Mouse (Mus musculus): Measurements from ENCODE around the gene Tram1l1. TPM values are rescaled to one million over a fixed set of nuclear protein-coding genes. Genes with fewer than 3 reads are reported as not detected.
"Not testable (repeated sequence)": the region's sequence is repeated elsewhere in the genome, so short reads cannot be mapped to it uniquely, and the experiment has no call there.

Tram1l1 gene
- polyA plus RNA-seq (2015; fragmentation: Nextera tagmentation; extraction: Ambion mirVana) = 0.51 and 0.66 TPM in 2 replicates

- 7% methylated on average over 53 of the region's 53 CpGs for WGBS (ENCODE audit: insufficient replicate concordance)
- ATAC-seq (ENCODE audit: low read depth) = peak; percentile 41
- Histone ChIP-seq H3K4me1 (replicated peaks) (no peaks in the 10 kb centered on the region), H3K27ac (no peak within 1 kb of the TSS), H3K4me3 (replicated peaks) (peak within 1 kb of the TSS; percentile 44), H3K36me3 (no peaks in the 10 kb centered on the region), H3K9me3 (replicated peaks) (no peaks in the 10 kb centered on the region), H3K9ac (no peak within 1 kb of the TSS), H3K27me3 (no peaks in the 10 kb centered on the region), H3K4me2 (peak within 1 kb of the TSS; percentile 55)
- DNase-seq = peak; percentile 1
Measured at GRCm38 (mm10) chr3:124320821-124321576, at the start of gene Tram1l1. Gene Tram1l1, plus strand, starts transcription at chr3:124320855.

GRCm38 (mm10) chr3:124271229-124271628 is 49.4 kb upstream of the Tram1l1 start:
- Histone ChIP-seq H3K4me1 (replicated peaks) (no peaks in the 10 kb centered on the region), H3K4me2 (no peak overlapping the region), H3K27ac (no peak overlapping the region), H3K4me3 (replicated peaks) (no peak overlapping the region), H3K36me3 (no peaks in the 10 kb centered on the region), H3K9ac (no peak overlapping the region), H3K9me3 (replicated peaks) (no peaks in the 10 kb centered on the region), H3K27me3 (no peaks in the 10 kb centered on the region)
- DNase-seq (no peak), ATAC-seq (ENCODE audit: low read depth) (no peak)
- 71% methylated on average over 4 of the region's 4 CpGs for WGBS (ENCODE audit: insufficient replicate concordance)

- Histone ChIP-seq H3K4me1 (replicated peaks) (no peaks in the 10 kb centered on the region), H3K4me3 (replicated peaks) (no peak overlapping the region), H3K27ac (no peak overlapping the region), H3K27me3 (no peaks in the 10 kb centered on the region), H3K9ac (no peak overlapping the region), H3K4me2 (no peak overlapping the region), H3K36me3 (no peaks in the 10 kb centered on the region), H3K9me3 (replicated peaks) (no peaks in the 10 kb centered on the region)
- WGBS (ENCODE audit: insufficient replicate concordance) = 72% methylated on average over 3 of the region's 3 CpGs
- DNase-seq = no peak
- no peak for ATAC-seq (ENCODE audit: low read depth)
Measured at GRCm38 (mm10) chr3:124271668-124272067, 49.0 kb upstream of the Tram1l1 start.

GRCm38 (mm10) chr3:124272465-124273089 is 48.1 kb upstream of the Tram1l1 start:
- H3K36me3 ChIP-seq = no peaks in the 10 kb centered on the region
- no peak overlapping the region for H3K4me2 ChIP-seq
- H3K9ac ChIP-seq = no peak overlapping the region
- H3K9me3 ChIP-seq (replicated peaks) = no peaks in the 10 kb centered on the region
- no peak overlapping the region for H3K4me3 ChIP-seq (replicated peaks)
- no peak overlapping the region for H3K27ac ChIP-seq
- H3K27me3 ChIP-seq = no peaks in the 10 kb centered on the region
- no peaks in the 10 kb centered on the region for H3K4me1 ChIP-seq (replicated peaks)
- DNase-seq (no peak), ATAC-seq (ENCODE audit: low read depth) (no peak)
- 51% methylated on average over 2 of the region's 2 CpGs for WGBS (ENCODE audit: insufficient replicate concordance)

GRCm38 (mm10) chr3:124274928-124275609 is 45.6 kb upstream of the Tram1l1 start:
- DNase-seq = not testable (repeated sequence)

GRCm38 (mm10) chr3:124288936-124289335 is 31.7 kb upstream of the Tram1l1 start:
- not testable (repeated sequence) for DNase-seq; H3K4me2 ChIP-seq; H3K9me3 ChIP-seq (replicated peaks); H3K4me1 ChIP-seq (replicated peaks); H3K9ac ChIP-seq; H3K27me3 ChIP-seq; ATAC-seq (ENCODE audit: low read depth); H3K36me3 ChIP-seq; H3K27ac ChIP-seq; H3K4me3 ChIP-seq (replicated peaks)
- 26% methylated on average over 7 of the region's 7 CpGs for WGBS (ENCODE audit: insufficient replicate concordance)

More at GRCm38 (mm10) chr3:124274928-124275609, 45.6 kb upstream of the Tram1l1 start:
- H3K4me1 ChIP-seq (replicated peaks); H3K4me2 ChIP-seq; H3K36me3 ChIP-seq; ATAC-seq (ENCODE audit: low read depth); H3K27me3 ChIP-seq; H3K9me3 ChIP-seq (replicated peaks); H3K9ac ChIP-seq; H3K4me3 ChIP-seq (replicated peaks); H3K27ac ChIP-seq: not testable (repeated sequence)
- WGBS (ENCODE audit: insufficient replicate concordance) = 16% methylated on average over 13 of the region's 13 CpGs

- no peak for DNase-seq
- ATAC-seq (ENCODE audit: low read depth) = no peak
- Histone ChIP-seq H3K9ac (no peak overlapping the region), H3K27ac (no peak overlapping the region), H3K36me3 (no peaks in the 10 kb centered on the region), H3K27me3 (no peaks in the 10 kb centered on the region), H3K4me3 (replicated peaks) (no peak overlapping the region), H3K4me2 (no peak overlapping the region), H3K9me3 (replicated peaks) (no peaks in the 10 kb centered on the region), H3K4me1 (replicated peaks) (no peaks in the 10 kb centered on the region)
- WGBS (ENCODE audit: insufficient replicate concordance) = 63% methylated on average over 4 of the region's 4 CpGs
Measured at GRCm38 (mm10) chr3:124319254-124319653, 1.4 kb upstream of the Tram1l1 start.

GRCm38 (mm10) chr3:124320398-124320797 is 257 bp upstream of the Tram1l1 start:
- peak overlapping the region; percentile 44 for H3K4me3 ChIP-seq (replicated peaks)
- H3K27me3 ChIP-seq = no peaks in the 10 kb centered on the region
- H3K9me3 ChIP-seq (replicated peaks) = no peaks in the 10 kb centered on the region
- no peaks in the 10 kb centered on the region for H3K36me3 ChIP-seq
- peak overlapping the region; percentile 55 for H3K4me2 ChIP-seq
- ATAC-seq (ENCODE audit: low read depth) (no peak), DNase-seq (no peak)
- H3K9ac ChIP-seq = no peak overlapping the region
- 9% methylated on average over 2 of the region's 2 CpGs for WGBS (ENCODE audit: insufficient replicate concordance)
- H3K4me1 ChIP-seq (replicated peaks) = no peaks in the 10 kb centered on the region
- H3K27ac ChIP-seq = no peak overlapping the region

- Histone ChIP-seq H3K4me2 (no peak overlapping the region), H3K27ac (no peak overlapping the region), H3K9ac (no peak overlapping the region), H3K36me3 (no peaks in the 10 kb centered on the region), H3K9me3 (replicated peaks) (no peaks in the 10 kb centered on the region), H3K4me1 (replicated peaks) (no peaks in the 10 kb centered on the region), H3K27me3 (no peaks in the 10 kb centered on the region), H3K4me3 (replicated peaks) (no peak overlapping the region)
- DNase-seq = no peak
- no peak for ATAC-seq (ENCODE audit: low read depth)
Measured at GRCm38 (mm10) chr3:124346445-124346844, 25.8 kb downstream of the Tram1l1 start.

- no peaks in the 10 kb centered on the region for H3K4me1 ChIP-seq (replicated peaks)
- H3K27ac ChIP-seq = no peak overlapping the region
- WGBS (ENCODE audit: insufficient replicate concordance) = 66% methylated on average over 3 of the region's 3 CpGs
- H3K27me3 ChIP-seq = no peaks in the 10 kb centered on the region
- H3K9me3 ChIP-seq (replicated peaks) = no peaks in the 10 kb centered on the region
- DNase-seq = no peak
- H3K36me3 ChIP-seq = no peaks in the 10 kb centered on the region
- H3K4me2 ChIP-seq = no peak overlapping the region
- H3K9ac ChIP-seq = no peak overlapping the region
- H3K4me3 ChIP-seq (replicated peaks) = no peak overlapping the region
- ATAC-seq (ENCODE audit: low read depth) = no peak
Measured at GRCm38 (mm10) chr3:124357533-124357932, 36.9 kb downstream of the Tram1l1 start.

- no peak overlapping the region for H3K4me2 ChIP-seq
- WGBS (ENCODE audit: insufficient replicate concordance) = 73% methylated on average over 2 of the region's 2 CpGs
- no peak overlapping the region for H3K9ac ChIP-seq
- H3K36me3 ChIP-seq = no peaks in the 10 kb centered on the region
- no peaks in the 10 kb centered on the region for H3K9me3 ChIP-seq (replicated peaks)
- ATAC-seq (ENCODE audit: low read depth) (no peak), DNase-seq (no peak)
- H3K27ac ChIP-seq = no peak overlapping the region
- H3K4me3 ChIP-seq (replicated peaks) = no peak overlapping the region
- no peaks in the 10 kb centered on the region for H3K4me1 ChIP-seq (replicated peaks)
- no peaks in the 10 kb centered on the region for H3K27me3 ChIP-seq
Measured at GRCm38 (mm10) chr3:124372031-124372430, 51.4 kb downstream of the Tram1l1 start.

Measured in liver, embryonic 13.5 days (tissue).